Mouse (Mus musculus): ENCODE measurements around the gene Bicral. TPM values are rescaled to one million over a fixed set of nuclear protein-coding genes. Genes with fewer than 3 reads are reported as not detected.

Bicral gene
- polyA plus RNA-seq, 1 experiment from 2014 or later, result 6.7 TPM

- 93% methylated on average over 3 of the region's 3 CpGs for WGBS
- ATAC-seq (ENCODE audit: insufficient read depth, low FRiP score, low TSS enrichment), result no peak
These were observed 29.3 kb downstream of the Bicral start for GRCm38 (mm10) chr17:46828935-46829334.

GRCm38 (mm10) chr17:46823091-46823490 lies 35.2 kb downstream of the Bicral start:
- ATAC-seq (ENCODE audit: insufficient read depth, low FRiP score, low TSS enrichment) (no peak), DNase-seq (ENCODE audit: low spot score) (no peak)
- H3K9me3 ChIP-seq (ENCODE audit: control insufficient read depth, low read length), result no peaks in the 10 kb centered on the region
- no peak overlapping the region for H3K27ac ChIP-seq (ENCODE audit: low read depth, low read length)
- H3K36me3 ChIP-seq (ENCODE audit: control insufficient read depth, insufficient read depth, low read length), result peaks cover 2% of the 10 kb centered on the region
- no peaks in the 10 kb centered on the region for H3K4me1 ChIP-seq (ENCODE audit: control insufficient read depth, insufficient read depth, low read length)
- no peak overlapping the region for H3K4me3 ChIP-seq (ENCODE audit: low read depth, low read length)
- H3K27me3 ChIP-seq (ENCODE audit: control insufficient read depth, insufficient read depth, low read length), result no peaks in the 10 kb centered on the region
- no peak overlapping the region for H3K9ac ChIP-seq (ENCODE audit: low read length)
- WGBS, result 93% methylated on average over 8 of the region's 8 CpGs
- H3K4me2 ChIP-seq (ENCODE audit: low read depth), result no peak overlapping the region

More at GRCm38 (mm10) chr17:46828935-46829334, 29.3 kb downstream of the Bicral start:
- DNase-seq (ENCODE audit: low spot score), result no peak
- Histone ChIP-seq H3K4me3 (ENCODE audit: low read depth, low read length) (no peak overlapping the region), H3K27me3 (ENCODE audit: control insufficient read depth, insufficient read depth, low read length) (no peaks in the 10 kb centered on the region), H3K4me2 (ENCODE audit: low read depth) (no peak overlapping the region), H3K9me3 (ENCODE audit: control insufficient read depth, low read length) (no peaks in the 10 kb centered on the region), H3K36me3 (ENCODE audit: control insufficient read depth, insufficient read depth, low read length) (no peaks in the 10 kb centered on the region; the same call in none of the 2 replicates), H3K9ac (ENCODE audit: low read length) (no peak overlapping the region), H3K4me1 (ENCODE audit: control insufficient read depth, insufficient read depth, low read length) (no peaks in the 10 kb centered on the region), H3K27ac (ENCODE audit: low read depth, low read length) (no peak overlapping the region)

GRCm38 (mm10) chr17:46820628-46821027 lies 37.7 kb downstream of the Bicral start:
- no peak for ATAC-seq (ENCODE audit: insufficient read depth, low FRiP score, low TSS enrichment)

GRCm38 (mm10) chr17:46817734-46818158 lies 40.5 kb downstream of the Bicral start:
- no peak overlapping the region for H3K4me3 ChIP-seq (ENCODE audit: low read depth, low read length)
- H3K4me1 ChIP-seq (ENCODE audit: control insufficient read depth, insufficient read depth, low read length), result no peaks in the 10 kb centered on the region
- no peaks in the 10 kb centered on the region for H3K9me3 ChIP-seq (ENCODE audit: control insufficient read depth, low read length)
- ATAC-seq (ENCODE audit: insufficient read depth, low FRiP score, low TSS enrichment) (no peak), DNase-seq (ENCODE audit: low spot score) (no peak)
- H3K36me3 ChIP-seq (ENCODE audit: control insufficient read depth, insufficient read depth, low read length), result no peaks in the 10 kb centered on the region; the same call in 1 of the 2 replicates
- no peak overlapping the region for H3K4me2 ChIP-seq (ENCODE audit: low read depth)
- H3K27ac ChIP-seq (ENCODE audit: low read depth, low read length), result no peak overlapping the region
- no peak overlapping the region for H3K9ac ChIP-seq (ENCODE audit: low read length)
- H3K27me3 ChIP-seq (ENCODE audit: control insufficient read depth, insufficient read depth, low read length), result no peaks in the 10 kb centered on the region
- WGBS, result 90% methylated on average over 12 of the region's 12 CpGs

More at GRCm38 (mm10) chr17:46820628-46821027, 37.7 kb downstream of the Bicral start:
- peaks cover 2% of the 10 kb centered on the region for H3K36me3 ChIP-seq (ENCODE audit: control insufficient read depth, insufficient read depth, low read length)
- H3K4me3 ChIP-seq (ENCODE audit: low read depth, low read length), result no peak overlapping the region
- no peak overlapping the region for H3K4me2 ChIP-seq (ENCODE audit: low read depth)
- H3K27me3 ChIP-seq (ENCODE audit: control insufficient read depth, insufficient read depth, low read length), result no peaks in the 10 kb centered on the region
- H3K4me1 ChIP-seq (ENCODE audit: control insufficient read depth, insufficient read depth, low read length), result no peaks in the 10 kb centered on the region
- no peak overlapping the region for H3K9ac ChIP-seq (ENCODE audit: low read length)
- WGBS, result 88% methylated on average over 7 of the region's 7 CpGs
- no peaks in the 10 kb centered on the region for H3K9me3 ChIP-seq (ENCODE audit: control insufficient read depth, low read length)
- no peak for DNase-seq (ENCODE audit: low spot score)
- no peak overlapping the region for H3K27ac ChIP-seq (ENCODE audit: low read depth, low read length)

- H3K27me3 ChIP-seq (ENCODE audit: control insufficient read depth, insufficient read depth, low read length), result no peaks in the 10 kb centered on the region
- no peak overlapping the region for H3K4me3 ChIP-seq (ENCODE audit: low read depth, low read length)
- 72% methylated on average over 13 of the region's 13 CpGs for WGBS
- no peaks in the 10 kb centered on the region for H3K9me3 ChIP-seq (ENCODE audit: control insufficient read depth, low read length)
- no peak for DNase-seq (ENCODE audit: low spot score)
- ATAC-seq (ENCODE audit: insufficient read depth, low FRiP score, low TSS enrichment), result no peak
- no peak overlapping the region for H3K4me2 ChIP-seq (ENCODE audit: low read depth)
- no peak overlapping the region for H3K27ac ChIP-seq (ENCODE audit: low read depth, low read length)
- no peaks in the 10 kb centered on the region for H3K4me1 ChIP-seq (ENCODE audit: control insufficient read depth, insufficient read depth, low read length)
- no peak overlapping the region for H3K9ac ChIP-seq (ENCODE audit: low read length)
- no peaks in the 10 kb centered on the region; the same call in 1 of the 2 replicates for H3K36me3 ChIP-seq (ENCODE audit: control insufficient read depth, insufficient read depth, low read length)
These were observed 42.0 kb downstream of the Bicral start for GRCm38 (mm10) chr17:46816306-46816705.

GRCm38 (mm10) chr17:46814497-46814896 lies 43.8 kb downstream of the Bicral start:
- WGBS, result 96% methylated on average over 6 of the region's 6 CpGs
- no peak for ATAC-seq (ENCODE audit: insufficient read depth, low FRiP score, low TSS enrichment)

GRCm38 (mm10) chr17:46813637-46814036 lies 44.6 kb downstream of the Bicral start:
- DNase-seq (ENCODE audit: low spot score), result no peak
- no peak overlapping the region for H3K9ac ChIP-seq (ENCODE audit: low read length)
- H3K36me3 ChIP-seq (ENCODE audit: control insufficient read depth, insufficient read depth, low read length), result no peaks in the 10 kb centered on the region; the same call in 1 of the 2 replicates
- no peaks in the 10 kb centered on the region for H3K27me3 ChIP-seq (ENCODE audit: control insufficient read depth, insufficient read depth, low read length)
- H3K4me1 ChIP-seq (ENCODE audit: control insufficient read depth, insufficient read depth, low read length), result no peaks in the 10 kb centered on the region
- H3K9me3 ChIP-seq (ENCODE audit: control insufficient read depth, low read length), result no peaks in the 10 kb centered on the region
- H3K4me3 ChIP-seq (ENCODE audit: low read depth, low read length), result no peak overlapping the region
- H3K27ac ChIP-seq (ENCODE audit: low read depth, low read length), result no peak overlapping the region
- whole genome bisulfite sequencing, result 83% methylated on average over 8 of the region's 8 CpGs
- H3K4me2 ChIP-seq (ENCODE audit: low read depth), result no peak overlapping the region
- no peak for ATAC-seq (ENCODE audit: insufficient read depth, low FRiP score, low TSS enrichment)

More at GRCm38 (mm10) chr17:46814497-46814896, 43.8 kb downstream of the Bicral start:
- H3K4me2 ChIP-seq (ENCODE audit: low read depth), result no peak overlapping the region
- H3K4me3 ChIP-seq (ENCODE audit: low read depth, low read length), result no peak overlapping the region
- no peak overlapping the region for H3K27ac ChIP-seq (ENCODE audit: low read depth, low read length)
- no peak for DNase-seq (ENCODE audit: low spot score)
- no peaks in the 10 kb centered on the region for H3K27me3 ChIP-seq (ENCODE audit: control insufficient read depth, insufficient read depth, low read length)
- no peaks in the 10 kb centered on the region for H3K4me1 ChIP-seq (ENCODE audit: control insufficient read depth, insufficient read depth, low read length)
- H3K36me3 ChIP-seq (ENCODE audit: control insufficient read depth, insufficient read depth, low read length), result no peaks in the 10 kb centered on the region; the same call in 1 of the 2 replicates
- H3K9me3 ChIP-seq (ENCODE audit: control insufficient read depth, low read length), result no peaks in the 10 kb centered on the region
- no peak overlapping the region for H3K9ac ChIP-seq (ENCODE audit: low read length)

- H3K4me3 ChIP-seq (ENCODE audit: low read depth, low read length), result no peak overlapping the region
- no peaks in the 10 kb centered on the region; the same call in 1 of the 2 replicates for H3K36me3 ChIP-seq (ENCODE audit: control insufficient read depth, insufficient read depth, low read length)
- no peak overlapping the region for H3K27ac ChIP-seq (ENCODE audit: low read depth, low read length)
- H3K4me1 ChIP-seq (ENCODE audit: control insufficient read depth, insufficient read depth, low read length), result no peaks in the 10 kb centered on the region
- no peak for ATAC-seq (ENCODE audit: insufficient read depth, low FRiP score, low TSS enrichment)
- no peak overlapping the region for H3K9ac ChIP-seq (ENCODE audit: low read length)
- H3K9me3 ChIP-seq (ENCODE audit: control insufficient read depth, low read length), result no peaks in the 10 kb centered on the region
- 86% methylated on average over 1 of the region's 1 CpGs for WGBS
- H3K4me2 ChIP-seq (ENCODE audit: low read depth), result no peak overlapping the region
- DNase-seq (ENCODE audit: low spot score), result no peak
- H3K27me3 ChIP-seq (ENCODE audit: control insufficient read depth, insufficient read depth, low read length), result no peaks in the 10 kb centered on the region
These were observed 45.8 kb downstream of the Bicral start for GRCm38 (mm10) chr17:46812442-46812841.

- Histone ChIP-seq H3K4me2 (ENCODE audit: low read depth) (no peak overlapping the region), H3K9me3 (ENCODE audit: control insufficient read depth, low read length) (no peaks in the 10 kb centered on the region), H3K27me3 (ENCODE audit: control insufficient read depth, insufficient read depth, low read length) (no peaks in the 10 kb centered on the region), H3K27ac (ENCODE audit: low read depth, low read length) (no peak overlapping the region), H3K36me3 (ENCODE audit: control insufficient read depth, insufficient read depth, low read length) (no peaks in the 10 kb centered on the region; the same call in none of the 2 replicates), H3K4me3 (ENCODE audit: low read depth, low read length) (no peak overlapping the region), H3K4me1 (ENCODE audit: control insufficient read depth, insufficient read depth, low read length) (no peaks in the 10 kb centered on the region), H3K9ac (ENCODE audit: low read length) (no peak overlapping the region)
- WGBS, result 86% methylated on average over 3 of the region's 3 CpGs
- ATAC-seq (ENCODE audit: insufficient read depth, low FRiP score, low TSS enrichment) (no peak), DNase-seq (ENCODE audit: low spot score) (no peak)
These were observed 47.6 kb downstream of the Bicral start for GRCm38 (mm10) chr17:46810672-46811071.
